Comparison of ENCODE assay signal across 8 mouse cellular contexts in the genomic region with DNA sequence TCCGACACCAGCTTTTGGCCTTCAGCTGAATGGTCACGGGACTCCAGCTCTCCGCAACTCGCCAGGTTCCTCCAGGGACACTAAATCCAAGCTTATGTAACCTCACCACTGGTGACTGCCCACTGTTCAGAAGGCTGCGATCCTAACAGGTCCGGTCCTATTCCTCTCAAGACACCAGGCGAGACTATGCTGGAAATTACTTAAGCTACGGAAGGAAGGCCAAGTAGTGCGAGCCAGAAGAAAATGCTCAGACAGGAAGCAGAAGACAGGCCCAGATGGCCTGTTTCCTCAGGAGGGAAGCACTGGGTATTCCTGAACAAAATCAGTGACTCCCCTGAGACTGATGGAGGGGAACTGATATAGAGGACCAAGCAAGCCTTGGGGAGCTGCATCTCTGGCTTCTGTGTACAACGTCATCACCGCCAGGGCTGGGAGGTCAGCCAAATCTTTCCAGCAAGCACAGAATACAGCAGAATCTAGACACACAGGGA. TPM values are rescaled to one million over a fixed set of nuclear protein-coding genes. Genes with fewer than 3 reads are reported as not detected.
DNase-seq lines count a peak whose midpoint lies in the region; ATAC-seq lines count a peak whose summit lies in the region.

No protein-coding gene starts in this region.

- H3K4me1 ChIP-seq in forebrain, embryonic 16.5 days (replicated peaks; ENCODE audit: control insufficient read depth, insufficient read depth, low read length) = 0 out of 2 replicates have a peak, but pooled peaks cover 7% of the 10 kb centered on the region
- H3K4me1 ChIP-seq in forebrain, embryonic 15.5 days = no peaks in the 10 kb centered on the region; the same call in 1 of the 2 replicates
- peaks cover 8% of the 10 kb centered on the region for H3K4me1 ChIP-seq in heart, embryonic 15.5 days (replicated peaks)

- no peak overlapping the region for H3K4me3 ChIP-seq in forebrain, embryonic 16.5 days (replicated peaks; ENCODE audit: low read length)
- H3K4me3 ChIP-seq in forebrain, embryonic 15.5 days = no peak overlapping the region
- no peak overlapping the region for H3K4me3 ChIP-seq in heart, embryonic 15.5 days

- DNase-seq in cerebellum, adult 9-10 months = peak; percentile 80
- peak; percentile 59 to 72 for DNase-seq in kidney, postnatal 4 days
- no peak for DNase-seq in embryo, embryonic 10.5 days (ENCODE audit: low spot score)
- no peak for DNase-seq in frontal cortex, postnatal 10 days (ENCODE audit: low spot score in 2 of 2)

- no peaks in the 10 kb centered on the region for H3K36me3 ChIP-seq in forebrain, embryonic 16.5 days (ENCODE audit: control insufficient read depth, insufficient read depth)
- H3K36me3 ChIP-seq in forebrain, embryonic 15.5 days = no peaks in the 10 kb centered on the region
- H3K36me3 ChIP-seq in heart, embryonic 15.5 days = no peaks in the 10 kb centered on the region

- H3K9me3 ChIP-seq in forebrain, embryonic 16.5 days (ENCODE audit: control insufficient read depth, low read length) = no peaks in the 10 kb centered on the region
- H3K9me3 ChIP-seq in forebrain, embryonic 15.5 days = no peaks in the 10 kb centered on the region
- H3K9me3 ChIP-seq in heart, embryonic 15.5 days (replicated peaks) = no peaks in the 10 kb centered on the region

- no peak overlapping the region for H3K9ac ChIP-seq in forebrain, embryonic 16.5 days (replicated peaks; ENCODE audit: low read depth, low read length)
- H3K9ac ChIP-seq in forebrain, embryonic 15.5 days (replicated peaks) = no peak overlapping the region
- no peak overlapping the region for H3K9ac ChIP-seq in heart, embryonic 15.5 days

- no peak overlapping the region for H3K27ac ChIP-seq in forebrain, embryonic 16.5 days (ENCODE audit: low read length)
- H3K27ac ChIP-seq in forebrain, embryonic 15.5 days (replicated peaks) = no peak overlapping the region
- peak overlapping the region; percentile 54; the same call in 1 of the 2 replicates for H3K27ac ChIP-seq in heart, embryonic 15.5 days

- no peaks in the 10 kb centered on the region for H3K27me3 ChIP-seq in forebrain, embryonic 16.5 days (replicated peaks; ENCODE audit: control insufficient read depth, insufficient read depth, low read length)
- no peaks in the 10 kb centered on the region for H3K27me3 ChIP-seq in forebrain, embryonic 15.5 days
- H3K27me3 ChIP-seq in heart, embryonic 15.5 days = no peaks in the 10 kb centered on the region

- 79% methylated on average over 11 of the region's 11 CpGs for whole genome bisulfite sequencing in forebrain, embryonic 16.5 days
- WGBS in forebrain, embryonic 15.5 days = 83% methylated on average over 11 of the region's 11 CpGs
- WGBS in heart, embryonic 15.5 days = 61% methylated on average over 11 of the region's 11 CpGs

- no peak overlapping the region for H3K4me2 ChIP-seq in forebrain, embryonic 16.5 days (ENCODE audit: low read length)
- H3K4me2 ChIP-seq in forebrain, embryonic 15.5 days (replicated peaks) = no peak overlapping the region
- no peak overlapping the region for H3K4me2 ChIP-seq in heart, embryonic 15.5 days

- ATAC-seq in forebrain, embryonic 16.5 days = peak; percentile 28
- ATAC-seq in forebrain, embryonic 15.5 days (replicated peaks) = no peak
- ATAC-seq in heart, embryonic 15.5 days (replicated peaks; ENCODE audit: insufficient number of reproducible peaks, insufficient read depth, low FRiP score, low read depth) = peak; percentile 63
- ATAC-seq in erythroid progenitor cell, adult 5-6 weeks (replicated peaks; ENCODE audit: low FRiP score, poor library complexity, severe bottlenecking) = no peak

RNA-seq across cellular contexts. Expression of a gene that starts 17.2 kb away (rescaled TPM):
- polyA plus RNA-seq in forebrain, embryonic 16.5 days (2015; fragmentation: Nextera tagmentation; extraction: Ambion mirVana) = 13.0 and 15.4 TPM in 2 replicates
- 14.0 and 14.1 TPM in 2 replicates for polyA plus RNA-seq in forebrain, embryonic 15.5 days (2015; fragmentation: Nextera tagmentation; extraction: Ambion mirVana)
- 8.7 and 10.8 TPM in 2 replicates for polyA plus RNA-seq in heart, embryonic 15.5 days (2015; fragmentation: Nextera tagmentation; extraction: Ambion mirVana)
- total RNA-seq in erythroid progenitor cell, adult 5-6 weeks (2015; ENCODE audit: low replicate concordance) = 19.5 and 45.3 TPM in 2 replicates
- total RNA-seq in erythroid progenitor cell, adult 5-6 weeks (2017; ENCODE audit: low replicate concordance) = 45.3 and 64.4 TPM in 2 replicates

Comparison
In these comparisons a context has a peak if more than half of its experiments do, and no peak if none do; other contexts are left out.
1. ATAC-seq: peak in forebrain, embryonic 16.5 days (single experiment) and heart, embryonic 15.5 days (single experiment); none in forebrain, embryonic 15.5 days (single experiment) and erythroid progenitor cell, adult 5-6 weeks (single experiment).
2. DNase-seq: peak in cerebellum, adult 9-10 months (single experiment) and kidney, postnatal 4 days (2 of 2); none in embryo, embryonic 10.5 days (single experiment) and frontal cortex, postnatal 10 days (0 of 2).